Mouse (Mus musculus) brain, adult 2 months (tissue): ENCODE measurements around the gene Gm42791.
A peak's percentile ranks its signal among the peaks of the same experiment; 100 is the strongest.

ENCODE experiments used
- DNase-seq: peaks from one replicate; pipeline ENCODE4 v3.0.0; 2011; ENCODE audit warnings: low read depth, low spot score

Gene Gm42791

DNA sequence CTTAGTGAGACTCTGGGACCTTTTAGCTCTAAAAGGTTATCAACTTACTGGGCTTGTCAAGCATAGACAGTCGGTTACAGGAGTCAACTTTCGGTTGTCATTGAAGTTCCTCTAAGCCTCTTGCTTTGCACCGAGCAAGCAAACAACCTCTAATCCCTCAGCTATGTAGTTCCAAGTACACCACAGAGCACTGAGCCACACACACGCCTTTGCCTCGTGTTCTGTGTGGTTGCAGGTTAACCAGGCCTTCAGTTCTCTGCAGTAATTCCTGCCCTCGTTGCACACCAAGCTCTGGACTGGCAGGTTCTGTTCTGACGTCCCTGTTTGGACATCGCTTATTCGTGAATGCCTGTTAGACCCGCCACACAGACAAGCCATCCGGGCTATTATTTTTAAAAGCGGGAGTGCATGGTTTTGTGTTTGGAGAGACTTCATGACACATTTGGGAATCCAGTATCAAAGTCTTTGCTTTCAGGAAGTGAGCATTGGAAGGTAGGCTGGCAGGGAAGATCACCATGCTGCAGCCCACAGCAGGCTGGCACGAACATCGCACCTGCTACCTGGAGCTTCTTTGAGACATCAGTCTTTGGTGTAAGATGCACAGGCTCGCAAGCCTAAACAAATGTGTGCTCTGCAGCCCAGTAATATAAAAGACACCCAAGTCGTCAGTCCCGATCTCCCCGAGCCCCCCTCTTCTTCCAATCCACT, 16.3 kb downstream of the Gm42791 start:
- DNase-seq: no peak

- DNase-seq: no peak
Observed at GRCm38 (mm10) chr5:148977698-148978457, 17.1 kb downstream of the Gm42791 start.

DNA sequence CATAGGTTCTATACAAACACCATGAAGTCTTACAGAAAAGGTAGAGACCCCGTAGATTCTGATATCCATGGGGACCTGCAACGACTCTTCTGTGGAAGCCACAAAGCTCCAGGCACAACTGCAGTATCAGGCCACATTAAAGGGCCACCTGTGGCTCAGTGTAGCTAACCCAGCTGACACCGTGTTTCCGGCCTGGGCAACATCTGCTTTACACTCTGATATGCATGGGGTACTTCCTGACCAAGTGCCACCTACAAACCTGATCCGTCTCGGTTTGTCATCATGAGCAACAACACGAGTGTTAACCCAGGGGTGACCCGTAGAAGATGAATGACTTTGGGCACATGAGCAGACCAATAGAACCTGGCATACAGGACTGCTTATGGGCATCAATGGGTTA, 18.1 kb downstream of the Gm42791 start:
- no peak for DNase-seq

GRCm38 (mm10) chr5:148975035-148975434, 19.9 kb downstream of the Gm42791 start:
- no peak for DNase-seq

DNA sequence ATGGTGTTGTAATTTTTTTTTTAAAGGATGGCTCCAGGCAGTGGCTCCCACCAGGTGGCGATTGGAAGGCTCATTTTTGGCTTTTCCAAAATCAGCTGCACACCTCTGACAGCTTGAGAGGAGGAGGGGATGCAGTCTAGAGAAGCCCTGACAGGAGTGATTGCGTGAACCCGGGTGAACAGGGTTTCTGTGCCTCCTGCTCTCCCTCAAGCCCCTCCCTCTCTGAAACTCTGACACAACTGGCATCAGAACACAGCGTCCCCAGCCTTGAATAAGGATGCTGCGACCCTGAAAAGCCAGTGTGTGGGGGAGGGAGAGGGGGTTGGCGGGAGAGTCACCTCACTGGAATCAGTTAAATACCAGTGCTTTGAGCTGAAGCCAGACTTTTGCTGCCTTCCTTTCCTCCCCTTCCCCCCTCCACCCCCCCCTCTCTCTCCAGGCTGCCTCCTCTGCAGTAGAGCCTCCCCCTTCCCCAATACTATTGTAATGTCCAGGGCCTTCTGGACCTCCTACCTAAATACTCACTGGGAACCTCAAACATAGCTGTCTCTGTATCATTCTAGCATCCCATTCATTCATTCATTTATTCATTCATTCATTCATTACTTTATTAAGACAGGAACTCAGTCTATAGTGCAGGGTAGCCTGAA, 21.8 kb downstream of the Gm42791 start:
- DNase-seq: peak; percentile 54

- DNase-seq: no peak
Observed at GRCm38 (mm10) chr5:148972167-148972566, 22.8 kb downstream of the Gm42791 start.

DNA sequence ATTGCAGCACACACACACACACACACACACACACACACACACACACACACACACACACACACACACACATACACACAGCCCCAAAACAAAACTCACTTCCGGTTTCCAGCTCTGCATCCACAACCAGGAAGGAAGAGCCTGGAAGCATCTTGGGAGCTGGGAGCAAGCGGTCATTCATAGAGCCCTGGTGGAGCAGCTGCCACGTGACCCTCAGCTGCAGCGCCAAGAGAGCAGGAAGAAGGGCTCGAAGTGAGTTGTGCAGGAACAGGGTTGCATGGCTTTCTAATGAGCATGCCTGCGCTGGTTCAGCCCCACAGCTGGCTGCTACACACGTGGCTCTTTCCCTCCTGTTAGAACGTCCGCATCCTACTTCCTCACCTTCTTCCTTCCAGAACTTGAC, 25.3 kb downstream of the Gm42791 start:
- DNase-seq: no peak

GRCm38 (mm10) chr5:148968958-148969576, 25.9 kb downstream of the Gm42791 start:
- no peak for DNase-seq

- no peak for DNase-seq
Observed at GRCm38 (mm10) chr5:148968179-148968578, 26.8 kb downstream of the Gm42791 start.

DNA sequence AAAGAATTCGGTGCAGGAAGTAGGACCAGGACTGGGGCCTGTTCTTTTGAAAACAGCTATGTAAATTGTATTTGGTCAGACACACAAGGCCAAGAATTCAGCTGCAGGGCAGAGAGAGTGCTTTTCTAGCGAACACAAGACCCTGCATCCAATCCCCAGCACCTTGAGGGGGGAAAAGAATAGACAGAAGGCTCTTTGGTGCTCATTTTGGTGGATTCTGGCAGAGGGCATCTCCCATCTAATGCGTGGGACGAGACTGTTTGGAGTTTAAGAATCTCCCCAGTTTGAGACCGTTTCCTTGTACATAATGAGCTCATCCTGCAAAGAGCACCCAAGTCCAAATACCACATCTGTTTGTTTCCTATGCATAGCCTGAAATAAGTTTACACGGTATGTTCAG, 28.6 kb downstream of the Gm42791 start:
- DNase-seq: peak; percentile 47

- peak; percentile 95 for DNase-seq
Observed at GRCm38 (mm10) chr5:148965691-148966333, 29.1 kb downstream of the Gm42791 start.

- DNase-seq: peak; percentile 79
Observed at GRCm38 (mm10) chr5:148965089-148965591, 29.8 kb downstream of the Gm42791 start.

GRCm38 (mm10) chr5:148964251-148964650, 30.7 kb downstream of the Gm42791 start:
- DNase-seq: no peak

DNA sequence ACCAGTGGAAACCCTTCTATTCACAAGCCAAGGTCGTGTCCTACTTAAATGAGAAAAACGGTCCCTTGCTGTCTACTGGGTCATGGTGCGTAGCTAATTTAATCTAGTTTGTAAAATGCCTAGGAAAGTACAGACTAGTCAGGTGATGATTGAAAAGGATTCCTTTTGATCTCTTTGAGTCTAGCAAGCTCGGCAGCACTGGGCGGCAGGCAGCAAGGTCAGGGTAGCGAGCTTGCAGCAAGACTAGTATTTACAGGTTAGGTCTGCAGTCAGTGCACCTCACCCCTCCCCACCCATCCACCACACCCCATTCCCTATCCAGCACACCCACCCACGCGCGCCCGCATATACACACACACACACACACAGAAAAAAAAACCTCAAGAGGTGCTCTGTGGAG, 34.7 kb downstream of the Gm42791 start:
- DNase-seq: peak; percentile 19

DNA sequence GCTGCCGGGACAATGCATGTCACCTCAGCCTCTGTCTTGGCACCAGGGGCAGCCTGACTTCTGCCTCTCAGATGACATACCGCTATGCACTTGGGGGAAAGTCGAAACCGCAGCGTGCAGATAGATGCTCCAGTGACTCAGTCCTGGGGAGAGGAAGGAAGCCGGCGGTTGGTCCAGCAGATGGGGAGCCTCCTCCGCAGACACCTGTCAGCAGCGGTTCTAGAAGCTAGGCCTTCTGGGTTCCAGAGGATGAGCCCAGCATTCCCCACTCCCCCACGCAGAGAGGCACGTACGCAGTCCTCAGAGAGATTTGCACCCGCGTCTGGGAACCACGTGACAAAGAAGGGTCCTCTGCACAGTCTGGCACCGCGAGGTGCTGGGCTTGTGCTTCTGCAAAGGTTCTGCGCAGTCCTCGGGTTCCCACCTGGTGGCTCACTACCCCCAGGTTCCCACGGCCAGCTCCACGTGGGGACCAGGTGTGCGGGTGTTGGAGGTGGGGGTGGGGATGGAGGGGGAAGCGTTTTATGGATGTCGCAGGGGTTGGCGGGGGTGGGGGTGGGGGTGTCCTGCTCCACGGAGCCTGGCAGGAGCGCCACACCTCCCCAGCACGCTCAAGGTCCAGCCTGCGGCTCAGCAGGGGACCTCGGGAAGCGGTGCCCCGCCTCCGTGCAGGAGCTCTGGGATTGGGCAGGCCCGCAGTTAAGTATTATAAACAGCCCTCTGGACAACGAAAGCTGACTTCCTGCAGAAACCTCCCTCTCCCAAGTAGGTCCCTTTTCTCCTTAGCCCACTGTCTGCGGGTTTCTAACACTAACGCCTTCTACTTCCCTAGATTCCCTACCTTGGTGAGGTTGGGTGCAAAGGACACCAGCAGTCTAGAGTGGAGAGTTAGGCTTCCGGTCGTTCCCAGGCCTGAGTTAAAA, 35.6 kb downstream of the Gm42791 start:
- peak; percentile 94 for DNase-seq

DNA sequence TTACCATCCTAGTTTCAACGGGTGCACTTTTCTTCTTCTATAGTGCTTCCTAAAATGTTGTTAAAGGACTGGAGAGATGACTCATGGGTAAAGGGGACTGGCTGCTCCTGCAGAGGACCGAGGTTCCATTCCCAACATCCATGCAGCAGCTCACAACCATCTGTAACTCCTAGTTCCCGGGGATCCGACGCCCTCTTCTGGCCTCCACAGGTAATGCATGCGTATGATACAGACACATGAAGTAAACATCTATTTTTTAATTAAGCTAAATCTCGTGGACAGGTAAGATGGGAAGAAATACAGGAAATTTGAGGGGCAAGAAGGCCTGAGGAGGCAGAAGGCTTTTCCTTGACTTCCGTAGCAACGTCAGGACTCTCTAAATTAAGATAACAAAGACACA, 36.6 kb downstream of the Gm42791 start:
- DNase-seq: no peak

- no peak for DNase-seq
Observed at GRCm38 (mm10) chr5:148956898-148957535, 37.9 kb downstream of the Gm42791 start.

- no peak for DNase-seq
Observed at GRCm38 (mm10) chr5:148956091-148956490, 38.9 kb downstream of the Gm42791 start.

DNA sequence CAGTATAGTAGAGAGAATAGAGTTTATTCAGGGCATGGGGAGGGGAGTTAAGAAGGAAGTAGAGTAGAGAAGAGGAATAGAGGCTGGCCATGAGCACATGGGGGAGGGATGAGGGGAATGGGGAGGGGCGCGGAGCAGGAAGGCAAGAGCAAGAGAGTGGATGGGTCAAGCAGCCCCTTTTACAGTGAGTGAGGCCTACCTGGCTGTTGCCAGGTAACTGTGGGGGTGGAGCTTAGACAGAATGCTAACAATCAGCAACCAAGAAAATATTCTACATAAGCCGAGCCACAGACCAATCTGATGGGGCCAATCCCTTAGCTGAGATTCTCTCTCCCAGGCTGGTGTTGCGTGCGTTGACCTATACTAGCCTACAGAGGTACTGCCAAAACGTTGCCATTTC, 39.4 kb downstream of the Gm42791 start:
- no peak for DNase-seq
